Mouse (Mus musculus) T-helper 2 cell (primary cell): Measurements from ENCODE around the gene Mettl23.
"Not testable (repeated sequence)": the region's sequence is repeated elsewhere in the genome, so short reads cannot be mapped to it uniquely, and the experiment has no call there.

ENCODE experiments used
- in situ Hi-C: fragments of 300-600 bp; cut with MboI, MseI; formaldehyde crosslinking; loops from one replicate; pipeline ENCODE4 v1.15.1; 2025; ENCODE audit warnings: high pct_unique_total_duplicates

The Mettl23 gene

GRCm38 (mm10) chr11:116847187-116848085 is 4.4 kb downstream of the Mettl23 start:
- in situ Hi-C loops = no loop called here

GRCm38 (mm10) chr11:116848086-116848876 is 5.2 kb downstream of the Mettl23 start:
- in situ Hi-C loops = no loop called here

DNA sequence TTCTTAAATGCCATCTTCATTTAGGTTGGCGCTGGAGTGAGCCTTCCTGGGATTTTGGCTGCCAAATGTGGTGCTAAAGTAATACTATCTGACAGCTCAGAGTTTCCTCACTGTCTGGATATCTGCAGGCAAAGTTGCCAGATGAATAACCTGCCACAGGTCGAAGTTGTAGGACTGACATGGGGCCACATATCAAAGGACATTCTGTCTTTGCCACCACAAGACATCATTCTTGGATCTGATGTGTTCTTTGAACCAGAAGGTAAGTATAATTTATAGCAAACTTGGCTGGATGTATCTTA is 5.8 kb downstream of the Mettl23 start:
- in situ Hi-C loops = not testable (repeated sequence)

- in situ Hi-C loops = no loop called here
Measured at GRCm38 (mm10) chr11:116849587-116849986, 6.5 kb downstream of the Mettl23 start.

DNA sequence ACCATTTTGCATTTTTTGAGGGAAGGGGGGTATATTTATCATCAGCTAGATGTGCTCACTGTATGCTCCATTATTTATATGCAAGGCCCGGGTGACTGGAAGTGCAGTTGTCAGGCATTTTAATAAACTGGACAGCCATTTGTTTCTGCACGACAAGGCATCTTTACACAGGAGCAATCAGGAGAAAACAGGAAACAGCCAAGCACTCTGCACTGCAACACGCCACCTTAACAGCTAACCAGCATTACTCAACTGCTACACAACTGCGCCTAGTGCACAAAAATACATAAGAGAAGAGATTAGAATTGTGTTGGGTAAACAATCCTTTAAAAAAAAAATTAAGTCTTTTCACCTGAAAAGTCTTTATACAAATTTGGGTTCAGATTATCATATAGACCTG is 7.0 kb downstream of the Mettl23 start:
- in situ Hi-C loops = no loop called here

- in situ Hi-C loops = no loop called here
Measured at GRCm38 (mm10) chr11:116850833-116851477, 7.9 kb downstream of the Mettl23 start.

DNA sequence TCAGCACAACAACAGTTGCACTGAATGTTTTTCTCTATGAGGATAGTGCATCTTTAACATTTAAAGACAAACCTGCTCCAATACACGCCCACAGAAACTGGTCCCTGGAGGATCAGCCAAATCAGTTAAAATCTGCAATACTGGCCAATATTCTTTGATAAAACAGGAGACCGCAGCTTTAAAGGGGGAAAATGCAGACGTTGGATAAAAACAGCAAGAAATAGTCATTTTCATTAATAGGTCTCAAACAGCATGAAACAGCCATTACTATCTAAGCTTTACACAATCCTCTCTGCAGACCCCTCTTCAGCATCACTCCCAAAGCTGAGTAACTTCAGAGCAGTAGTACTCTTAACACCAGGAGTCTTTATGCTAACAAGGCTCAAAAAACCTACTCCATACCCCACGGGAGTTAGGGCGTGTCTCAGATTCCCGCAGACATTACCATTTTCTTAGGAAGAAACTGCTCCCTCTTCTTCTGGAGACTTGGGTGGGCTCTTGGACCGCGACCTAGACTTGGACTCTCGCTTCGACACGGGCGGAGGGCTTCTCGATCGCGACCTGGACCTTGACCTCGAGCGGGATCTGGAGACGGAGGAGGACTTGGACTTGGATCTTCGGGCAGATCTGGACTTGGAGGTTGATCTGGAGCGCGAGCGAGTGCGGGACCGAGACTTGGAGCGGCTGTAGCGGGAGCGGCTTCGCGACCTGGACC is 8.7 kb downstream of the Mettl23 start:
- in situ Hi-C loops = no loop called here

GRCm38 (mm10) chr11:116852291-116852890 is 9.3 kb downstream of the Mettl23 start, which contains the start of gene Mfsd11:
Mfsd11 (plus strand) TSS chr11:116852440.
- in situ Hi-C loops = no loop called here

- in situ Hi-C loops = no loop called here
Measured at GRCm38 (mm10) chr11:116852891-116853511, 9.9 kb downstream of the Mettl23 start, which contains the start of gene Srsf2. Srsf2 (minus strand) TSS chr11:116853094.

DNA sequence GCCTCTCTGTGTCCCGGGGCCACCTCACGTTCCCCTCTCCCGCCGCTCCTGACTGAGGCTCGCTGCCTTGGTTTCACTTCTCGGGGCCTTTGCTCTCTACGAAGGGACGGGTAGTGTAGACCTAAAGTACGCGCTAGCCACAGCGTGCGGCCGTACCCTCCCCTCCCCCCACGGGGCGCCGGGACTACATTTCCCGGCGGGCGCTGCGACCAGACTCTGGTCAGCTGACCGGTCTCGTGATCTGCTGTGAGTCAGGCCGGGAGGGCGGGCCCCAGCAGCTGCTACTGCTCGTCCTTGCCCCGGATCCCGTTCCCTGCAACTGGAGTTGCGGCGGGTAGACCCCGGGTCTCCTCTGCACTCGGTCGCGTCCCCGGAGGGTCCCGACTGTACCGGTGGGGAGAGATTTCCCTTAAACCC is 10.4 kb downstream of the Mettl23 start:
- in situ Hi-C loops = no loop called here

DNA sequence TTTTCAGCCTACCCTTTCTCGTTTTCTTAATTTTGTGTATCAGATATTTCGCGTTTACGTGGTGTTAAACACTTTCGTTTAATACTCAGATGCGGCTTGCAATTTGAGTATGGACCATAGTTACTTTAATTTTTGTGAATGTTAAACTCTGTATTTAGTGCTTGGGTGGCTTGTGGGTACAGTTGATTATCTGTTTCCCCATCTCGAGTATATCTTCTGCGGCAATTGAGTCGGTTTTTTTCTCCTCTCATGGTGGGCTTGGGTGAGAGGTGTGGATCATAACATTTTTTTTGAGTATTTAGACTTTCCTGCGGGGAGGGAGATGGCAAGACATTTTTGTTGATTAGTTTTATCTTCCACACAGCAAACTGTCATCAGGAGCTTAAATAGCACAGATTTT is 11.2 kb downstream of the Mettl23 start:
- in situ Hi-C loops = no loop called here

- in situ Hi-C loops = no loop called here
Measured at GRCm38 (mm10) chr11:116857183-116857850, 14.2 kb downstream of the Mettl23 start.

GRCm38 (mm10) chr11:116864444-116864843 is 21.4 kb downstream of the Mettl23 start:
- in situ Hi-C loops = no loop called here

GRCm38 (mm10) chr11:116865945-116866585 is 23.0 kb downstream of the Mettl23 start:
- in situ Hi-C loops = no loop called here

DNA sequence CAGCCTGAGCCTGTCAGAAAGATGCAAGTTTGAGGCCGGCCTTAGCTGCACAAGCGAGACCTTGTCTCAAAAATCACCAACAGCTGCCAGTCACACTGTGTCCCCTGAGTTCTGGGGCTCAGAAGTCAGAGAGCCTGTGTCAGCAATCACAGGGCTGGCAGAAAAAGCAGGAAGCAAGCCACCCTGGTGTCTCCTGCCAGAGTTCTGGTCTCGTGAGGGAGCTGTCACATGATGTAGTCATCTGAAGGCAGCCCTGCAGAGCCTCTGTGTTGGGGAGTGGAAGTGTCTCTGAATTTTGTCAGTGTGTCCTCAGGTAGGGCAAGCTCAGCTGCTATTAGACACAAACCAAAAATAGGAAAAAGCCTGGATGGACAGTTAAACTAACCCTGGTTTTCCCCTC is 25.1 kb downstream of the Mettl23 start:
- in situ Hi-C loops = no loop called here

DNA sequence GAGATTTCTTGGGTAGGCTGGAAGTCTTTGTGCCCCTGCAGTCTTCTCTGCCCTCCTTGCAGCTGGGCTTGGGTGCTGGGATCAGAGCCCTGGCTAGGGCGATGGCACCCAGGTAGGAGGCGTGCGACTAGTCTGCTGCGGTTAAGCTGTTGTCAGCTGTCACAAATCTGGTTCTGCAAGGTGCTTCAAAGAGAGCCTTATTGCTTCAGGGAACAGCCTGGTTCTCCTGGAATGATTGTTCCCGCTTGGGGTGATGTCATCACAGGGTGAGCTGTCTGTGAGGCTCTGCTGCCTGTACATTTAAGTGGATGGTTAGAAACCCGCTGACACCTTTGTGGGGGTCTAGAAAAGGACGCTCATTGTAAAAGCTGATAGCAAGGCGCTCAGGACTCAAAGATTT is 26.1 kb downstream of the Mettl23 start:
- in situ Hi-C loops = no loop called here

- in situ Hi-C loops = no loop called here
Measured at GRCm38 (mm10) chr11:116869641-116870040, 26.6 kb downstream of the Mettl23 start.

- in situ Hi-C loops = no loop called here
Measured at GRCm38 (mm10) chr11:116871538-116871937, 28.5 kb downstream of the Mettl23 start.

- in situ Hi-C loops = no loop called here
Measured at GRCm38 (mm10) chr11:116873987-116874386, 30.9 kb downstream of the Mettl23 start.

- in situ Hi-C loops = no loop called here
Measured at GRCm38 (mm10) chr11:116878454-116878853, 35.4 kb downstream of the Mettl23 start.
